Mouse (Mus musculus) heart, embryonic 13.5 days (tissue): Measurements from ENCODE around the gene Cts3. TPM values are rescaled to one million over a fixed set of nuclear protein-coding genes. Genes with fewer than 3 reads are reported as not detected.
"Not testable (repeated sequence)": the region's sequence is repeated elsewhere in the genome, so short reads cannot be mapped to it uniquely, and the experiment has no call there.

Experiments
- ATAC-seq: fragments of 200-750 bp; cut with Nextera tagmentation; 2 replicates; pipeline ENCODE4 v1.8.0; 2017; ENCODE audit warnings: moderate TSS enrichment; ENCODE audit not compliant: insufficient number of reproducible peaks, low FRiP score, low TSS enrichment; ENCODE audit errors: extremely low read depth
- H3K27ac ChIP-seq: fragments of 300-500 bp; sonication (generic); replicated peaks from 2 replicates; pipeline ENCODE4 v1.5.1; 2015; ENCODE audit warnings: moderate library complexity, mild to moderate bottlenecking, inconsistent platforms
- H3K27me3 ChIP-seq: fragments of 300-500 bp; sonication (generic); replicated peaks from 2 replicates; pipeline ENCODE4 v1.6.1; 2015; ENCODE audit warnings: mild to moderate bottlenecking, inconsistent platforms
- H3K36me3 ChIP-seq: fragments of 300-500 bp; sonication (generic); 2 replicates; pipeline ENCODE4 v1.6.1; 2015; ENCODE audit warnings: mild to moderate bottlenecking, inconsistent platforms
- H3K4me1 ChIP-seq: fragments of 300-500 bp; sonication (generic); 2 replicates; pipeline ENCODE4 v1.6.1; 2015; ENCODE audit warnings: inconsistent platforms
- H3K4me2 ChIP-seq: fragments of 300-500 bp; sonication (generic); 2 replicates; pipeline ENCODE4 v1.6.1; 2015; ENCODE audit warnings: inconsistent platforms, mild to moderate bottlenecking, moderate library complexity
- H3K4me3 ChIP-seq: fragments of 300-500 bp; sonication (generic); 2 replicates; pipeline ENCODE4 v1.5.1; 2015; ENCODE audit warnings: moderate library complexity, mild to moderate bottlenecking, inconsistent platforms
- H3K9ac ChIP-seq: fragments of 300-500 bp; sonication (generic); 2 replicates; pipeline ENCODE4 v1.6.1; 2015; ENCODE audit warnings: inconsistent platforms, mild to moderate bottlenecking, moderate library complexity
- H3K9me3 ChIP-seq: fragments of 300-500 bp; sonication (generic); 2 replicates; pipeline ENCODE4 v1.6.1; 2016; ENCODE audit warnings: inconsistent platforms
- whole genome bisulfite sequencing: fragments of 180-500 bp; shearing (Covaris S2); methylation state at CpG from one replicate; pipeline ENCODE4 v1.1.7; 2015; ENCODE audit warnings: mixed read lengths; 5-methylcytosine and 5-hydroxymethylcytosine counted together
- polyA plus RNA-seq: library from polyadenylated mRNA; unstranded; fragments of >200 nt; fragmentation: Nextera tagmentation; extraction: Ambion mirVana; gene quantifications from 2 replicates; pipeline ENCODE4 v1.2.1, GENCODE M21; 2015

Cts3 gene
- not detected in 2 replicates for polyA plus RNA-seq

DNA sequence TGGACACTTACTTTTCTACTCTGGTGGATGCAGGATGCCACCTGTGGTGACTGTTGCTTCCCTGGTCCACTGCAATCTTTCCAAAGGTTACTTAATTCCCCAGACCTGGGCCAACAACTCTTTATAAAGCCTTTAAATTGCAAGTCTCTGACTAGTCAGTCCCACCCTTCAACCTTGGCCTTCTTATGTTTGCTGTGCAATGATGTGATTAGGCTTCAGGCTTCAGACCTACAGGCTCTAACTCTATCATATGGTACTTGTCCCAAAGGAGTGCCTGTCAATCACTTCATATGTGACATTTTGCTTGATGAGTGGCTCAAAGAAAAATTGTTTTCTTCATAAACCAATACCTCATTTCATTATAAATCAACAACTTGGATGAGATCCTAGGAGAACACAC, at the start of gene Cts3:
Cts3 (minus strand) TSS at position 101 of the 400 bp plus-strand sequence.
- Histone ChIP-seq H3K36me3 (no peaks in the 10 kb centered on the region), H3K27me3 (no peaks in the 10 kb centered on the region), H3K4me3 (no peak within 1 kb of the TSS), H3K4me1 (no peaks in the 10 kb centered on the region), H3K9ac (no peak within 1 kb of the TSS), H3K27ac (no peak within 1 kb of the TSS), H3K9me3 (peaks cover 36% of the 10 kb centered on the region), H3K4me2 (no peak within 1 kb of the TSS)
- ATAC-seq, result no peak

DNA sequence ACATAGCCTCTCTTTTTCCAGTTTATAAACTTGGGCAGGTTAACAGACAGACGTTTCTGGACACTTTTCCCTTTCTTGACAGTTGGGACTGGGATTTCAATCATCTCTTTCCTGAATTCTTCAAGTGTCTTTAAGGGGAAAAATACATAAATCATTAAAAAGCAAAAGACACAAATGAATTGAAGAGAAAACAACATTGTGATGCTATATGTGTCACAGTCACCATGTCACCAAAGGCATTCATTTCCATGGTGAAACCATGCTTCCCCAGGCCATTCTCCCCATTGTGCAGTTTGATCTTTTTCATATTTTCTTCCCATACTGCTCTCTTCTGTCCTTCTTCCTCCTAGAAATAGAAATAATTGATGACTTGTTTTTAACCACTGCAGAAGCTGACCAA, 1.9 kb downstream of the Cts3 start, which contains the start of gene Gm49352:
Gm49352 (minus strand) TSS at position 101 of the 400 bp plus-strand sequence.
- not testable (repeated sequence) for H3K9ac ChIP-seq, H3K27me3 ChIP-seq, H3K36me3 ChIP-seq, H3K4me2 ChIP-seq, H3K4me3 ChIP-seq, ATAC-seq, H3K4me1 ChIP-seq, H3K27ac ChIP-seq
- 31% methylated on average over 1 of the region's 1 CpGs for WGBS
- peaks cover 37% of the 10 kb centered on the region for H3K9me3 ChIP-seq

- no peaks in the 10 kb centered on the region for H3K4me1 ChIP-seq
- WGBS, result 60% methylated on average over 4 of the region's 4 CpGs
- H3K9me3 ChIP-seq, result peaks cover 65% of the 10 kb centered on the region
- no peak within 1 kb of the TSS for H3K9ac ChIP-seq
- H3K4me3 ChIP-seq, result no peak within 1 kb of the TSS
- no peak within 1 kb of the TSS for H3K27ac ChIP-seq
- H3K4me2 ChIP-seq, result no peak within 1 kb of the TSS
- H3K36me3 ChIP-seq, result no peaks in the 10 kb centered on the region
- H3K27me3 ChIP-seq, result no peaks in the 10 kb centered on the region
- no peak for ATAC-seq
Measured at GRCm38 (mm10) chr13:61541631-61542030, 28.3 kb downstream of the Cts3 start, which contains the start of gene Ctsm. TSS of gene Ctsm (minus strand) at chr13:61541839.

Other genes with a start within 250 kb of the Cts3 start
- not detected in 2 replicates for gene Cts7, start 211.9 kb downstream of the Cts3 start, polyA plus RNA-seq
- not detected in 2 replicates for gene Ctsm, start 28.3 kb downstream of the Cts3 start, polyA plus RNA-seq
- gene Gm49352, start 2.0 kb downstream of the Cts3 start, polyA plus RNA-seq, result not detected in 2 replicates